Mouse (Mus musculus): ENCODE results near the gene Cbfa2t2.

DNA sequence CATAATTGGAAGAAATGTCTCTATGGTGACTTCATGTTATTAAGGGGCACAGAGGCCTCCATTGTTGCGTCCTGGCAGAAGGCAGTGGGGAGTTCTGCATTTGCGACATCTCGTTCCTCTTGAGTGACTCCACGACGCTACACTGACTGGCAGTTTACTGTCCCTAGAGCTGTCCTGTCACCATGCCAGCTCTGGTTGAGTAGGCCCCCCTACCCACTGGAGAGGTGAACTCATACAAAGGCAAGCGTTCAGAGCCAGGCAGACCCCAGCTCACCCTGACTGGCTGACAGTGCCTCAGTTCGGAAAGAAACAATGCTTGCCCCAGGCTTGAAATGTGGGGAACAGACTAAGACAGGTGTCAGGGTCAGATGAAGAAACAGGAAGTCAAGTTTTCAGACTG lies 138.0 kb downstream of the Cbfa2t2 start:
- no peak for TF ChIP-seq POLR2A (IDR thresholded peaks at IDR 0.05; ENCODE audit: insufficient read length, low read depth)
- no peak for TF ChIP-seq E2F4 (IDR thresholded peaks at IDR 0.05; ENCODE audit: insufficient read depth)
- TF ChIP-seq TCF12 (IDR thresholded peaks at IDR 0.05; ENCODE audit: insufficient read depth, poor library complexity, severe bottlenecking) = no peak
- no peak for TF ChIP-seq SRF (IDR thresholded peaks at IDR 0.05; ENCODE audit: control insufficient read depth, insufficient read length, low read depth)

All from myocyte (in vitro differentiated cells).